Mouse (Mus musculus) small intestine, adult 2 months (tissue): ENCODE data around the gene N4bp3.
A peak's percentile ranks its signal among the peaks of the same experiment; 100 is the strongest.

Experiments used
- CTCF ChIP-seq: fragments of 200-500 bp; IDR thresholded peaks from 2 replicates; pipeline ENCODE4 v1.5.1; 2012; ENCODE audit warnings: low read depth, mild to moderate bottlenecking, control low read depth, inconsistent platforms, low read length, moderate library complexity, mixed read lengths; ENCODE audit not compliant: insufficient replicate concordance, insufficient read length; ENCODE audit errors: extremely low read depth
- POLR2A ChIP-seq: fragments of 200-500 bp; IDR thresholded peaks from 2 replicates; pipeline ENCODE4 v1.6.1; 2012; ENCODE audit warnings: low read depth, mild to moderate bottlenecking, control low read depth, inconsistent platforms, low read length, moderate library complexity

- TF ChIP-seq CTCF (peak; percentile 89; the same call in 1 of the 2 replicates), POLR2A (no peak)
These were observed 30.8 kb upstream of the N4bp3 start for GRCm38 (mm10) chr11:51681324-51681975.
